Comparison of ENCODE assay signal across 20 mouse cellular contexts in genomic region chr5:148652525-148653243, GRCm38 (mm10).
A peak's percentile ranks its signal among the peaks of the same experiment; 100 is the strongest.
DNase-seq lines count a peak whose midpoint lies in the region; ATAC-seq and TF ChIP-seq lines count a peak whose summit lies in the region.
"Had no signal": no experiment of that assay in that cellular context is flagged by ENCODE, and none has a peak within 500 bp of the region (broad histone marks: within the 10 kb centered on the region; RNA-seq: fewer than 3 reads in every experiment).

No protein-coding gene starts in this region.

- H3K9ac ChIP-seq in liver, embryonic 15.5 days = no peak overlapping the region
- H3K9ac ChIP-seq in liver, embryonic 11.5 days (ENCODE audit: low read depth, low read length) = no peak overlapping the region
- H3K9ac ChIP-seq in ES-E14 (ENCODE audit: insufficient read depth, low read depth, low read length, poor library complexity, severe bottlenecking) = no peak overlapping the region
- peak overlapping the region; percentile 38; the same call in 1 of the 2 replicates for H3K9ac ChIP-seq in liver, postnatal 0 days (replicated peaks)
- H3K9ac ChIP-seq in intestine, embryonic 15.5 days = no peak overlapping the region
- H3K9ac ChIP-seq: embryonic facial prominence, embryonic 13.5 days; limb, embryonic 13.5 days; neural tube, embryonic 13.5 days; stomach, embryonic 15.5 days had no signal

- H3K4me1 ChIP-seq in liver, embryonic 15.5 days (replicated peaks) = no peaks in the 10 kb centered on the region
- no peaks in the 10 kb centered on the region for H3K4me1 ChIP-seq in liver, embryonic 11.5 days (replicated peaks; ENCODE audit: control insufficient read depth, insufficient read depth, low read length)
- peaks cover 7 to 21% of the 10 kb centered on the region in 2 experiments; a peak in 3 of 4 replicates for H3K4me1 ChIP-seq in ES-E14 (ENCODE audit: control insufficient read depth in 2 of 2, insufficient read depth in 2 of 2, low read length in 2 of 2, poor library complexity in 1 of 2)
- no peaks in the 10 kb centered on the region for H3K4me1 ChIP-seq in liver, postnatal 0 days (ENCODE audit: insufficient read depth)
- 0 out of 2 replicates have a peak, but pooled peaks cover 2% of the 10 kb centered on the region for H3K4me1 ChIP-seq in intestine, embryonic 15.5 days (replicated peaks)
- H3K4me1 ChIP-seq: neural tube, embryonic 13.5 days; stomach, embryonic 15.5 days had no signal

- peak overlapping the region; percentile 49 for H3K27ac ChIP-seq in liver, embryonic 15.5 days (replicated peaks)
- no peak overlapping the region for H3K27ac ChIP-seq in liver, embryonic 11.5 days (ENCODE audit: low read depth, low read length)
- no peak overlapping the region for H3K27ac ChIP-seq in ES-E14 (ENCODE audit: insufficient read depth, low read depth, low read length, poor library complexity, severe bottlenecking)
- peak overlapping the region; percentile 76 for H3K27ac ChIP-seq in liver, postnatal 0 days (ENCODE audit: low read depth)
- no peak overlapping the region for H3K27ac ChIP-seq in intestine, embryonic 15.5 days
- H3K27ac ChIP-seq: embryonic facial prominence, embryonic 13.5 days; limb, embryonic 13.5 days; neural tube, embryonic 13.5 days; stomach, embryonic 15.5 days had no signal

- no peak for TF ChIP-seq EP300 in liver, postnatal 0 days (IDR thresholded peaks at IDR 0.05; ENCODE audit: low read depth)

- H3K27me3 ChIP-seq in liver, embryonic 15.5 days = no peaks in the 10 kb centered on the region
- no peaks in the 10 kb centered on the region for H3K27me3 ChIP-seq in liver, embryonic 11.5 days (replicated peaks; ENCODE audit: control insufficient read depth, insufficient read depth, low read length)
- H3K27me3 ChIP-seq in liver, postnatal 0 days (ENCODE audit: insufficient read depth, low read length) = no peaks in the 10 kb centered on the region
- H3K27me3 ChIP-seq in intestine, embryonic 15.5 days (replicated peaks) = 0 out of 2 replicates have a peak, but pooled peaks cover 2% of the 10 kb centered on the region
- H3K27me3 ChIP-seq: embryonic facial prominence, embryonic 13.5 days; limb, embryonic 13.5 days; neural tube, embryonic 13.5 days; stomach, embryonic 15.5 days had no signal

- peak overlapping the region; percentile 22; the same call in 1 of the 2 replicates for H3K4me3 ChIP-seq in liver, embryonic 15.5 days (replicated peaks)
- no peak overlapping the region for H3K4me3 ChIP-seq in liver, embryonic 11.5 days (ENCODE audit: low read depth, low read length)
- H3K4me3 ChIP-seq in ES-E14 (ENCODE audit: insufficient read depth in 1 of 2, low read depth in 1 of 2, low read length in 2 of 2, poor library complexity in 1 of 2, severe bottlenecking in 1 of 2) = peak overlapping the region; percentile 7 to 13; a peak in 2 of 4 replicates
- peak overlapping the region; percentile 22 for H3K4me3 ChIP-seq in liver, postnatal 0 days (ENCODE audit: low read depth, low read length)
- no peak overlapping the region for H3K4me3 ChIP-seq in intestine, embryonic 15.5 days (replicated peaks)
- H3K4me3 ChIP-seq: embryonic facial prominence, embryonic 13.5 days; limb, embryonic 13.5 days; neural tube, embryonic 13.5 days; stomach, embryonic 15.5 days had no signal

- peak; percentile 36; the same call in 1 of the 2 replicates for ATAC-seq in liver, embryonic 15.5 days (ENCODE audit: insufficient read depth)
- no peak for ATAC-seq in liver, embryonic 11.5 days (replicated peaks; ENCODE audit: low FRiP score)
- ATAC-seq in liver, postnatal 0 days = peak; percentile 67
- ATAC-seq in intestine, embryonic 15.5 days = no peak
- ATAC-seq: CD4-positive, CD25-positive, alpha-beta regulatory T cell, adult 4 months; hindbrain, embryonic 16.5 days had no signal

- no peak for TF ChIP-seq CTCF in liver, postnatal 0 days (IDR thresholded peaks at IDR 0.05; ENCODE audit: low read depth)

- H3K9me3 ChIP-seq in liver, embryonic 15.5 days (replicated peaks) = no peaks in the 10 kb centered on the region
- H3K9me3 ChIP-seq in liver, embryonic 11.5 days (ENCODE audit: control insufficient read depth, low read length) = no peaks in the 10 kb centered on the region
- H3K9me3 ChIP-seq in ES-E14 (ENCODE audit: control insufficient read depth, insufficient read depth, low read depth, low read length) = no peaks in the 10 kb centered on the region
- no peaks in the 10 kb centered on the region for H3K9me3 ChIP-seq in liver, postnatal 0 days (ENCODE audit: low read length)
- H3K9me3 ChIP-seq in intestine, embryonic 15.5 days = no peaks in the 10 kb centered on the region
- H3K9me3 ChIP-seq: embryonic facial prominence, embryonic 13.5 days; limb, embryonic 13.5 days; neural tube, embryonic 13.5 days; stomach, embryonic 15.5 days had no signal

- intact Hi-C loops in gastrocnemius, postnatal 14 days (cut with DNase I; ENCODE audit: low total_unique reads) = no loop called here

- 0 out of 2 replicates have a peak overlapping the region, but pooled peaks have one; percentile 16 for H3K4me2 ChIP-seq in liver, embryonic 15.5 days
- H3K4me2 ChIP-seq in liver, embryonic 11.5 days = no peak overlapping the region
- H3K4me2 ChIP-seq in liver, postnatal 0 days (ENCODE audit: low read depth, low read length) = peak overlapping the region; percentile 52
- H3K4me2 ChIP-seq in intestine, embryonic 15.5 days (replicated peaks) = no peak overlapping the region
- H3K4me2 ChIP-seq: embryonic facial prominence, embryonic 13.5 days; limb, embryonic 13.5 days; neural tube, embryonic 13.5 days; stomach, embryonic 15.5 days had no signal

- DNase-seq in liver, embryonic 11.5 days (ENCODE audit: low spot score) = no peak
- DNase-seq in A20 (ENCODE audit: low read depth, low spot score) (peak; percentile 54), ES-E14 (ENCODE audit: low read depth, low spot score) (no peak)
- peak; percentile 32 for DNase-seq in liver, postnatal 0 days
- DNase-seq in gastrocnemius, postnatal 14 days = no peak
- DNase-seq in left cerebral cortex, adult 9 months (ENCODE audit: low spot score in 2 of 2) = no peak
- DNase-seq: cerebellum, postnatal 14 days; heart, adult 11 months; kidney, adult 9 months; kidney, postnatal 4 days; layer of hippocampus, postnatal 36 days; thymus, postnatal 25 days had no signal

- no peaks in the 10 kb centered on the region for H3K36me3 ChIP-seq in liver, embryonic 15.5 days (replicated peaks)
- H3K36me3 ChIP-seq in liver, embryonic 11.5 days (ENCODE audit: control insufficient read depth, insufficient read depth, low read length) = no peaks in the 10 kb centered on the region
- H3K36me3 ChIP-seq in ES-E14 (ENCODE audit: control insufficient read depth, insufficient read depth, low read length, poor library complexity, severe bottlenecking) = no peaks in the 10 kb centered on the region
- no peaks in the 10 kb centered on the region for H3K36me3 ChIP-seq in liver, postnatal 0 days (replicated peaks; ENCODE audit: insufficient read depth, low read length)
- no peaks in the 10 kb centered on the region for H3K36me3 ChIP-seq in intestine, embryonic 15.5 days
- H3K36me3 ChIP-seq: embryonic facial prominence, embryonic 13.5 days; limb, embryonic 13.5 days; neural tube, embryonic 13.5 days; stomach, embryonic 15.5 days had no signal

- WGBS in liver, embryonic 15.5 days (ENCODE audit: insufficient replicate concordance) = 21% methylated on average over 7 of the region's 7 CpGs
- 45% methylated on average over 7 of the region's 7 CpGs for WGBS in liver, embryonic 11.5 days
- WGBS in liver, postnatal 0 days (ENCODE audit: insufficient replicate concordance) = 34% methylated on average over 7 of the region's 7 CpGs
- WGBS in intestine, embryonic 15.5 days = 55% methylated on average over 7 of the region's 7 CpGs

- in situ Hi-C loops in ES-E14 (cut with MboI; ENCODE audit: low sequenced_read_pairs in 2 of 2, unreplicated experiment in 2 of 2) = no loop called here

TF ChIP-seq in ES-E14, 5 proteins besides CTCF, POLR2A, EP300 and RAD21:
- TF ChIP-seq ZNF384 (IDR thresholded peaks at IDR 0.05; ENCODE audit: low read depth, low read length) (no peak), HCFC1 (IDR thresholded peaks at IDR 0.05; ENCODE audit: borderline replicate concordance, insufficient read depth, low read length) (no peak), MAFK (IDR thresholded peaks at IDR 0.05; ENCODE audit: insufficient read depth, low read depth, low read length) (no peak), CHD2 (IDR thresholded peaks at IDR 0.05; ENCODE audit: low read depth, low read length) (no peak), ZC3H11A (IDR thresholded peaks at IDR 0.05; ENCODE audit: borderline replicate concordance, low read depth, low read length) (no peak)
TF ChIP-seq in ES-E14: peak in this region for 0.

Comparison
In these comparisons a context has a peak if more than half of its experiments do, and no peak if none do; other contexts are left out.
1. ATAC-seq: peak in liver, embryonic 15.5 days (single experiment) and liver, postnatal 0 days (single experiment); none in liver, embryonic 11.5 days (single experiment) and intestine, embryonic 15.5 days (single experiment).
2. H3K27ac ChIP-seq: peak in liver, embryonic 15.5 days (single experiment) and liver, postnatal 0 days (single experiment); none in liver, embryonic 11.5 days (single experiment), ES-E14 (single experiment) and intestine, embryonic 15.5 days (single experiment).
3. H3K4me2 ChIP-seq: peak in liver, embryonic 15.5 days (single experiment) and liver, postnatal 0 days (single experiment); none in liver, embryonic 11.5 days (single experiment) and intestine, embryonic 15.5 days (single experiment).
4. H3K4me3 ChIP-seq: peak in liver, embryonic 15.5 days (single experiment), ES-E14 (2 of 2) and liver, postnatal 0 days (single experiment); none in liver, embryonic 11.5 days (single experiment) and intestine, embryonic 15.5 days (single experiment).
5. DNase-seq: peak in A20 (single experiment) and liver, postnatal 0 days (single experiment); none in liver, embryonic 11.5 days (single experiment), ES-E14 (single experiment), gastrocnemius, postnatal 14 days (single experiment) and left cerebral cortex, adult 9 months (0 of 2).